Mouse (Mus musculus): ENCODE measurements around the gene Ephb1. TPM values are rescaled to one million over a fixed set of nuclear protein-coding genes. Genes with fewer than 3 reads are reported as not detected.

The Ephb1 gene
- polyA plus RNA-seq, 1 experiment from 2014 or later = 0.87 TPM

GRCm38 (mm10) chr9:101956228-101956627, 398.3 kb downstream of the Ephb1 start:
- no peak for DNase-seq (ENCODE audit: low spot score)
- H3K9me3 ChIP-seq (ENCODE audit: low read length) = no peaks in the 10 kb centered on the region
- no peak overlapping the region for H3K4me3 ChIP-seq (ENCODE audit: low read depth, low read length)
- H3K4me1 ChIP-seq (ENCODE audit: insufficient read depth, low read depth, low read length) = no peaks in the 10 kb centered on the region
- no peak for TF ChIP-seq EP300 (IDR thresholded peaks at IDR 0.05)
- no peak overlapping the region for H3K9ac ChIP-seq (replicated peaks; ENCODE audit: low read depth)
- H3K27ac ChIP-seq (ENCODE audit: low read length) = no peak overlapping the region
- no peaks in the 10 kb centered on the region for H3K36me3 ChIP-seq (ENCODE audit: insufficient read depth, low read length)
- no peak overlapping the region for H3K4me2 ChIP-seq (replicated peaks; ENCODE audit: low read depth, low read length)
- WGBS = 29% methylated on average over 4 of the region's 4 CpGs
- no peak for ATAC-seq
- no peaks in the 10 kb centered on the region for H3K27me3 ChIP-seq (replicated peaks; ENCODE audit: insufficient read depth, low read length)

GRCm38 (mm10) chr9:101954529-101954928, 400.0 kb downstream of the Ephb1 start:
- Histone ChIP-seq H3K27ac (ENCODE audit: low read length) (no peak overlapping the region), H3K4me2 (replicated peaks; ENCODE audit: low read depth, low read length) (no peak overlapping the region), H3K27me3 (replicated peaks; ENCODE audit: insufficient read depth, low read length) (no peaks in the 10 kb centered on the region), H3K36me3 (ENCODE audit: insufficient read depth, low read length) (no peaks in the 10 kb centered on the region), H3K9ac (replicated peaks; ENCODE audit: low read depth) (no peak overlapping the region), H3K9me3 (ENCODE audit: low read length) (no peaks in the 10 kb centered on the region), H3K4me1 (ENCODE audit: insufficient read depth, low read depth, low read length) (no peaks in the 10 kb centered on the region), H3K4me3 (ENCODE audit: low read depth, low read length) (no peak overlapping the region)
- 81% methylated on average over 4 of the region's 4 CpGs for WGBS
- TF ChIP-seq EP300 (IDR thresholded peaks at IDR 0.05) (no peak), CTCF (IDR thresholded peaks at IDR 0.05) (no peak)
- ATAC-seq = no peak
- DNase-seq (ENCODE audit: low spot score) = no peak

GRCm38 (mm10) chr9:101950101-101950500, 404.4 kb downstream of the Ephb1 start:
- Histone ChIP-seq H3K4me3 (ENCODE audit: low read depth, low read length) (no peak overlapping the region), H3K27me3 (replicated peaks; ENCODE audit: insufficient read depth, low read length) (no peaks in the 10 kb centered on the region), H3K9me3 (ENCODE audit: low read length) (no peaks in the 10 kb centered on the region), H3K36me3 (ENCODE audit: insufficient read depth, low read length) (no peaks in the 10 kb centered on the region), H3K27ac (ENCODE audit: low read length) (no peak overlapping the region), H3K4me1 (ENCODE audit: insufficient read depth, low read depth, low read length) (no peaks in the 10 kb centered on the region), H3K4me2 (replicated peaks; ENCODE audit: low read depth, low read length) (no peak overlapping the region), H3K9ac (replicated peaks; ENCODE audit: low read depth) (no peak overlapping the region)
- ATAC-seq (no peak), DNase-seq (ENCODE audit: low spot score) (no peak)
- TF ChIP-seq CTCF (IDR thresholded peaks at IDR 0.05) (no peak), EP300 (IDR thresholded peaks at IDR 0.05) (no peak)
- 29% methylated on average over 3 of the region's 3 CpGs for WGBS

GRCm38 (mm10) chr9:101945814-101946213, 408.7 kb downstream of the Ephb1 start:
- Histone ChIP-seq H3K27me3 (replicated peaks; ENCODE audit: insufficient read depth, low read length) (no peaks in the 10 kb centered on the region), H3K9ac (replicated peaks; ENCODE audit: low read depth) (no peak overlapping the region), H3K9me3 (ENCODE audit: low read length) (no peaks in the 10 kb centered on the region), H3K4me1 (ENCODE audit: insufficient read depth, low read depth, low read length) (no peaks in the 10 kb centered on the region), H3K4me2 (replicated peaks; ENCODE audit: low read depth, low read length) (no peak overlapping the region), H3K36me3 (ENCODE audit: insufficient read depth, low read length) (no peaks in the 10 kb centered on the region), H3K27ac (ENCODE audit: low read length) (no peak overlapping the region), H3K4me3 (ENCODE audit: low read depth, low read length) (no peak overlapping the region)
- DNase-seq (ENCODE audit: low spot score) = no peak
- 74% methylated on average over 4 of the region's 4 CpGs for WGBS
- ATAC-seq = no peak
- no peak for TF ChIP-seq EP300 (IDR thresholded peaks at IDR 0.05)
- TF ChIP-seq CTCF (IDR thresholded peaks at IDR 0.05) = no peak

- H3K9ac ChIP-seq (replicated peaks; ENCODE audit: low read depth) = no peak overlapping the region
- no peak for ATAC-seq
- 66% methylated on average over 7 of the region's 7 CpGs for WGBS
Observed at GRCm38 (mm10) chr9:101945326-101945725, 409.2 kb downstream of the Ephb1 start.

GRCm38 (mm10) chr9:101942058-101942669, 412.3 kb downstream of the Ephb1 start:
- ATAC-seq (no peak), DNase-seq (ENCODE audit: low spot score) (no peak)
- no peaks in the 10 kb centered on the region for H3K4me1 ChIP-seq (ENCODE audit: insufficient read depth, low read depth, low read length)
- H3K27ac ChIP-seq (ENCODE audit: low read length) = no peak overlapping the region
- no peak overlapping the region for H3K4me2 ChIP-seq (replicated peaks; ENCODE audit: low read depth, low read length)
- TF ChIP-seq EP300 (IDR thresholded peaks at IDR 0.05) (no peak), CTCF (IDR thresholded peaks at IDR 0.05) (no peak)
- H3K27me3 ChIP-seq (replicated peaks; ENCODE audit: insufficient read depth, low read length) = no peaks in the 10 kb centered on the region
- H3K4me3 ChIP-seq (ENCODE audit: low read depth, low read length) = no peak overlapping the region
- H3K36me3 ChIP-seq (ENCODE audit: insufficient read depth, low read length) = no peaks in the 10 kb centered on the region
- no peak overlapping the region for H3K9ac ChIP-seq (replicated peaks; ENCODE audit: low read depth)
- 78% methylated on average over 9 of the region's 9 CpGs for WGBS
- no peaks in the 10 kb centered on the region for H3K9me3 ChIP-seq (ENCODE audit: low read length)

More at GRCm38 (mm10) chr9:101945326-101945725, 409.2 kb downstream of the Ephb1 start:
- no peak for DNase-seq (ENCODE audit: low spot score)
- H3K4me1 ChIP-seq (ENCODE audit: insufficient read depth, low read depth, low read length) = no peaks in the 10 kb centered on the region
- no peaks in the 10 kb centered on the region for H3K9me3 ChIP-seq (ENCODE audit: low read length)
- no peaks in the 10 kb centered on the region for H3K36me3 ChIP-seq (ENCODE audit: insufficient read depth, low read length)
- TF ChIP-seq EP300 (IDR thresholded peaks at IDR 0.05) (no peak), CTCF (IDR thresholded peaks at IDR 0.05) (no peak)
- H3K4me2 ChIP-seq (replicated peaks; ENCODE audit: low read depth, low read length) = no peak overlapping the region
- no peak overlapping the region for H3K4me3 ChIP-seq (ENCODE audit: low read depth, low read length)
- no peak overlapping the region for H3K27ac ChIP-seq (ENCODE audit: low read length)
- H3K27me3 ChIP-seq (replicated peaks; ENCODE audit: insufficient read depth, low read length) = no peaks in the 10 kb centered on the region

- H3K4me2 ChIP-seq (replicated peaks; ENCODE audit: low read depth, low read length) = no peak overlapping the region
- H3K27ac ChIP-seq (ENCODE audit: low read length) = no peak overlapping the region
- no peaks in the 10 kb centered on the region for H3K27me3 ChIP-seq (replicated peaks; ENCODE audit: insufficient read depth, low read length)
- no peak for ATAC-seq
- H3K36me3 ChIP-seq (ENCODE audit: insufficient read depth, low read length) = no peaks in the 10 kb centered on the region
- no peak overlapping the region for H3K4me3 ChIP-seq (ENCODE audit: low read depth, low read length)
- H3K4me1 ChIP-seq (ENCODE audit: insufficient read depth, low read depth, low read length) = no peaks in the 10 kb centered on the region
- DNase-seq (ENCODE audit: low spot score) = no peak
- H3K9ac ChIP-seq (replicated peaks; ENCODE audit: low read depth) = no peak overlapping the region
- H3K9me3 ChIP-seq (ENCODE audit: low read length) = no peaks in the 10 kb centered on the region
- 50% methylated on average over 3 of the region's 3 CpGs for WGBS
- TF ChIP-seq EP300 (IDR thresholded peaks at IDR 0.05) (no peak), CTCF (IDR thresholded peaks at IDR 0.05) (no peak)
Observed at GRCm38 (mm10) chr9:101940182-101940581, 414.3 kb downstream of the Ephb1 start.
